Mouse (Mus musculus) lung, postnatal 0 days (tissue): ENCODE measurements at regions not wholly inside any gene's neighbourhood (a gene's known extent, or its start where the extent isn't known, plus 50 kb on each side); places are given as distances from the start of the nearest gene placed in this dataset.

ENCODE experiments used
- ATAC-seq: fragments of 200-750 bp; cut with Nextera tagmentation; 2 replicates; pipeline ENCODE4 v1.8.0; 2017; ENCODE audit warnings: moderate library complexity
- DNase-seq: peaks from one replicate; pipeline ENCODE4 v3.0.0-alpha.2; 2016; ENCODE audit warnings: low spot score
- H3K27ac ChIP-seq: fragments of 300-500 bp; sonication (generic); 2 replicates; pipeline ENCODE4 v1.5.1; 2014; ENCODE audit warnings: antibody characterized with exemption, mild to moderate bottlenecking, low read length, mixed read lengths
- H3K27me3 ChIP-seq: fragments of 300-500 bp; sonication (generic); replicated peaks from 2 replicates; pipeline ENCODE4 v1.6.1; 2014; ENCODE audit warnings: low read length, mixed read lengths; ENCODE audit not compliant: insufficient read depth
- H3K36me3 ChIP-seq: fragments of 300-500 bp; sonication (generic); 2 replicates; pipeline ENCODE4 v1.6.1; 2014; ENCODE audit warnings: low read length, mixed read lengths; ENCODE audit not compliant: insufficient read depth
- H3K4me1 ChIP-seq: fragments of 300-500 bp; sonication (generic); 2 replicates; pipeline ENCODE4 v1.6.1; 2014; ENCODE audit warnings: antibody characterized with exemption, low read depth, low read length, mixed read lengths; ENCODE audit not compliant: insufficient read depth
- H3K4me2 ChIP-seq: fragments of 300-500 bp; sonication (generic); replicated peaks from 2 replicates; pipeline ENCODE4 v1.6.1; 2014; ENCODE audit warnings: low read depth, mild to moderate bottlenecking, low read length, moderate library complexity, mixed read lengths
- H3K4me3 ChIP-seq: fragments of 300-500 bp; sonication (generic); 2 replicates; pipeline ENCODE4 v1.5.1; 2014; ENCODE audit warnings: low read depth, low read length
- H3K9ac ChIP-seq: fragments of 300-500 bp; sonication (generic); replicated peaks from 2 replicates; pipeline ENCODE4 v1.6.1; 2014; ENCODE audit warnings: low read depth, mild to moderate bottlenecking
- H3K9me3 ChIP-seq: fragments of 300-500 bp; sonication (generic); 2 replicates; pipeline ENCODE4 v1.6.1; 2016; ENCODE audit warnings: low read length, mixed read lengths
- CTCF ChIP-seq: IDR thresholded peaks from 2 replicates; pipeline ENCODE4 v1.5.1; 2016; ENCODE audit warnings: antibody characterized with exemption, mild to moderate bottlenecking
- EP300 ChIP-seq: IDR thresholded peaks from 2 replicates; pipeline ENCODE4 v1.6.1; 2016; ENCODE audit warnings: antibody characterized with exemption, mild to moderate bottlenecking, control low read depth
- WGBS: fragments of 180-500 bp; shearing (Covaris S2); extraction: QIAGEN DNeasy Blood & Tissue Kit; methylation state at CpG from one replicate; pipeline ENCODE4 v1.1.7; 2014; 5-methylcytosine and 5-hydroxymethylcytosine counted together

DNA sequence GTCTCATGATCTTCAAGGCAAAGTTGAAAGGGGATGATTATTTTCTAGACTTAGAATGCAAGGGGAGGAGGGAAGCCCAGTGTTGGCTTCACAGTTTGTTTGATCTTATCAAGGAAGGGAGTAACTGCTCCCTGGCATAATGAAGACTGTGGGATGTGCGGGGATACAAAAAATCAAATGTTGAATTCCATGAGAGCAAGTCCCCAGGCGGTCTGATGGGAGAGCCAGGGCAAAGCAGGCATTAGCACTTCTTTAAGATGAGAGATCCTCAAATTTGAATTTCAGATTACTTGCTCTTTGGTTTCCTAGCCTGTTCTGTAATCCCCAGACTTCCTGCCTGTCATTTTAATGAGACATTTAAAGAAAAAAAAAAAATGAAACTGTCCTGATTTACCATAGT lies 525.6 kb upstream of the Man1a start:
- WGBS: 21% methylated on average over 2 of the region's 2 CpGs
- H3K4me1 ChIP-seq: no peaks in the 10 kb centered on the region
- no peak overlapping the region for H3K4me3 ChIP-seq
- H3K27me3 ChIP-seq: no peaks in the 10 kb centered on the region
- H3K36me3 ChIP-seq: no peaks in the 10 kb centered on the region
- DNase-seq (no peak), ATAC-seq (no peak)
- H3K9ac ChIP-seq: no peak overlapping the region
- no peaks in the 10 kb centered on the region for H3K9me3 ChIP-seq
- no peak overlapping the region for H3K4me2 ChIP-seq
- no peak overlapping the region for H3K27ac ChIP-seq
- TF ChIP-seq CTCF (no peak), EP300 (no peak)

DNA sequence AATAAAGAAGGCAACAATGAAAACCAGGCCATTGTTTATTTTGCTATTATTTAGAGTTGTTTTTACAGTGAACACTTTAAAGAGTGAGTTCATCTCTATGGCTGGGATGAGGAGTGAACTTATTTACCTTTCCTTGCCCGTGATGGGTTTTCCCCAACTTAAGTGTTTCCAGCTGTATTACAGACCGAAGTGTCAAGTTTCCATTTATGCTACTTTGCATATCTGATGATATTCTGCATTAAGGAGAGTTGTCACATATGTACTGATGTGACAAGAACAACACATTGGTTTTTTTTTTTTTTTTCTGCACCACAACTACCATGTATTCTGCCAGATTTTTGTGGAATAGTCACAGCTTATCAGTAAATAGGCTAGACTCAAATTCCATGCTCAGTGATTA lies 518.7 kb upstream of the Man1a start:
- no peak overlapping the region for H3K4me3 ChIP-seq
- WGBS: 61% methylated on average over 2 of the region's 2 CpGs

DNA sequence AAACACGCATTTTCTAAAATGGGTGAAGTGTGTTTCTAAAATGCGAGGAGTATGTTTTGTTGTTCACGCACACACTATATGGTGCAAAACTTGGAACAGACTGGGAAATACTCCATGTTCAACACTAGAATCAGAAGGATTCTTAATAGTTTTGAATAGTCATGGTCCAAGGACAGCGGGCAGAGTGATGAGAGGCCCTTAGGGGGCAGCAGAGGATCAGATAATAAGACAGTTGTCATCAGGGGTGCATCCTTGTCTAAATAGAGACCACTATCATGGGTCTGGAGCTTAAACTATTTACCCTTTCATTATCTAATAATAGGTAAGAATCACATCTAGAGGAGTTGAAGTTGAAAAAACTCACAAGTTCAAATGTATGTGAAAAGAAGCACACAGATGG lies 482.2 kb upstream of the Man1a start:
- ATAC-seq (no peak), DNase-seq (peak; percentile 7)
- H3K36me3 ChIP-seq: no peaks in the 10 kb centered on the region
- H3K27ac ChIP-seq: no peak overlapping the region
- TF ChIP-seq CTCF (peak; percentile 34), EP300 (no peak)
- no peaks in the 10 kb centered on the region for H3K9me3 ChIP-seq
- H3K27me3 ChIP-seq: no peaks in the 10 kb centered on the region
- H3K4me2 ChIP-seq: no peak overlapping the region
- H3K4me1 ChIP-seq: no peaks in the 10 kb centered on the region
- H3K9ac ChIP-seq: no peak overlapping the region
- H3K4me3 ChIP-seq: no peak overlapping the region
- 62% methylated on average over 4 of the region's 4 CpGs for WGBS

More for the DNA sequence above, 518.7 kb upstream of the Man1a start:
- DNase-seq (no peak), ATAC-seq (no peak)
- TF ChIP-seq CTCF (no peak), EP300 (no peak)
- H3K9me3 ChIP-seq: no peaks in the 10 kb centered on the region
- H3K27ac ChIP-seq: no peak overlapping the region
- H3K4me2 ChIP-seq: no peak overlapping the region
- no peak overlapping the region for H3K9ac ChIP-seq
- no peaks in the 10 kb centered on the region for H3K27me3 ChIP-seq
- H3K36me3 ChIP-seq: no peaks in the 10 kb centered on the region
- H3K4me1 ChIP-seq: no peaks in the 10 kb centered on the region

DNA sequence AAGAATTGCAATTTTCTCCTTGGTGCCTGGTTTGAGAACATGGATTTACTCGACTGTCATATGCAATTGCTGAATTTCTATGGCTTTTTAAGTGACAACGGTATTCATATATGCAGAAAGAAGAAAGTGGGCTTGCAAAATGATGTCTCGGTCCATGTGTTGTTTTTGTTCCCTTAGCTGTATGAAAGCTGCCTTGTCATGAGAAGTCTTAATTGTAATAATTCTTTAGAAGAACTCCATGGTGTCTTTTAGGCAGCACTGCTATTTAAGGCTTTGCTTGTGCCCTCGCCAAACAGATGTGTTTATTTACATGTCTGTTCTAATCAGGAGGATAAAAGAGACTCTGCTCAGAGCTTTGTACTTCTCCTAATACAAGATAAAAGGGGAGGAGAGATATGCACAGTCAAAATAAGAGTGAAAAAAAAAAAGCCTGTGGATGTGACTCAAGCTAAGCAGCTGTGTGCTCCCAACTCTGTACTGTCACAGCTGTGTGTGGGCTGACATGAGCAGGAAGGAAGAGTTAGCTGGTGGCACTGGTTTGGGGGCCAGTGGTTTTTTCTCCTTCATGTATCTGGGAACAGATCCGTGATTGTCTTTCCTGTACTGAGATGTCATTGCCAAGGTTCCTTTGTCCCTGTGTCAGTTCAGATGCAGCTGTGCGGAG lies 475.5 kb upstream of the Man1a start:
- H3K27me3 ChIP-seq: no peaks in the 10 kb centered on the region
- no peak overlapping the region for H3K27ac ChIP-seq
- no peak overlapping the region for H3K4me2 ChIP-seq
- 47% methylated on average over 6 of the region's 6 CpGs for WGBS
- TF ChIP-seq CTCF (no peak), EP300 (no peak)
- no peaks in the 10 kb centered on the region for H3K4me1 ChIP-seq
- H3K4me3 ChIP-seq: no peak overlapping the region
- ATAC-seq (no peak), DNase-seq (no peak)
- no peaks in the 10 kb centered on the region for H3K9me3 ChIP-seq
- no peak overlapping the region for H3K9ac ChIP-seq
- no peaks in the 10 kb centered on the region for H3K36me3 ChIP-seq

DNA sequence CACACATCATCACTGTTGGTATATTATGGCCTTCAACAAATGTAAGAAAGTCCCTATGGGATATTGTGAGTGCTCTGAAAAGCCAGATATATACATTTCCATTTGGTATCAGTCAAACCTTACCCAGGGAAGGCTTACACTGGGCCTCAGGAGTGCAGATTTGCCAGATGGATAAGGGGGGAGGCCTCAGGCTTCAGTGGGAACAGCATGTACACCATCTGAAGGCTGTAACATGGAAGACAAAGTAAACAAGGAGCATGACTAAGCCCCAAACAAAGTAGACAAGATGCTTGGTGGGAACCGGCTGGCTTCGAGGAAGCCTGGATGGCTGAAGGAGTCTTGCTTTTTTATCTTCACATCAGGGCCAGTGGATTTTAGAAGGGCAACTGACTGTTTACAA lies 474.3 kb upstream of the Man1a start:
- H3K36me3 ChIP-seq: no peaks in the 10 kb centered on the region
- H3K27me3 ChIP-seq: no peaks in the 10 kb centered on the region
- TF ChIP-seq CTCF (no peak), EP300 (no peak)
- no peak overlapping the region for H3K27ac ChIP-seq
- H3K4me2 ChIP-seq: no peak overlapping the region
- no peaks in the 10 kb centered on the region for H3K4me1 ChIP-seq
- 85% methylated on average over 2 of the region's 2 CpGs for WGBS
- no peak overlapping the region for H3K4me3 ChIP-seq
- no peak for DNase-seq
- no peak overlapping the region for H3K9ac ChIP-seq
- H3K9me3 ChIP-seq: no peaks in the 10 kb centered on the region
- no peak for ATAC-seq

DNA sequence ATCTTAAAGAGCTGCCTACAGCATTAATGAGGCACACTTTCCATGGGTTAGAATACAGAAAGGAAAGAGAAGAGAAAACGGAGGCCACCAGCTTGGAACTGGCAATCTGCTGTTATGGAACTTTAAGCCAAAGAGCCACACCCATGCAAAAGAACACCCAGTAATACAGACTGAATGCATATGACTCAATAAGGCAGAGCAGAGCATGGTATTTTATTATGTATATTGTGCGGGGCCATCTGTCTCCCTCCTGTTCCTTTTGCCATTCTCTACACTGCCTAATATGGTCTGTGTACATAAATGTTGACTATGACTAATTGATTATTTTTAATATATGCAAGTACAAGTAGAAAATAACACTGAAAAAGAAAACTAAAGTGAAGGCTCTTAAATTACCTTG lies 472.6 kb upstream of the Man1a start:
- Histone ChIP-seq H3K4me3 (no peak overlapping the region), H3K27ac (no peak overlapping the region), H3K4me1 (no peaks in the 10 kb centered on the region), H3K27me3 (no peaks in the 10 kb centered on the region), H3K4me2 (no peak overlapping the region), H3K9me3 (no peaks in the 10 kb centered on the region), H3K9ac (no peak overlapping the region), H3K36me3 (no peaks in the 10 kb centered on the region)
- WGBS: 87% methylated on average over 2 of the region's 2 CpGs
- no peak for TF ChIP-seq CTCF
- no peak for TF ChIP-seq EP300
- ATAC-seq (no peak), DNase-seq (no peak)

DNA sequence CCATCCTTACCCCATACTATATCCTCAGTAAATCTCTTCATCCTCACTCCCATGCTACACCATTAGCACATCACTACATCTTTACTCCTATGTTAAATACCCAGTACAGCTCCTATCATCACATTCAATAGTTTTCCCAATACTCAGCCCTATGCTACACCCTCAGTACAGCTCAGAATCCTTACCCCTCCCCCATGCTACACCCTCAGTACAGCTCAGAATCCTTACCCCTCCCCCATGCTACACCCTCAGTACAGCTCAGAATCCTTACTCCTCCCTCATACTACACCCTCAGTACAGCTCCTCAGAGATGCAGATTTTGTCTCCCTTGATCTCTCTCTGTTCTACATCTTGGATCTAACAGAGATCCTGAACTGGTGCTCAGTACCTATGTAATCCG lies 472.1 kb upstream of the Man1a start:
- TF ChIP-seq EP300: no peak
- TF ChIP-seq CTCF: no peak
- Histone ChIP-seq H3K9me3 (no peaks in the 10 kb centered on the region), H3K27me3 (no peaks in the 10 kb centered on the region), H3K4me1 (no peaks in the 10 kb centered on the region), H3K36me3 (no peaks in the 10 kb centered on the region), H3K9ac (no peak overlapping the region), H3K4me3 (no peak overlapping the region), H3K4me2 (no peak overlapping the region), H3K27ac (no peak overlapping the region)
- 73% methylated on average over 1 of the region's 1 CpGs for WGBS
- DNase-seq (no peak), ATAC-seq (no peak)
